Mouse (Mus musculus): Measurements from ENCODE around the gene Dusp6.

Gene Dusp6

DNA sequence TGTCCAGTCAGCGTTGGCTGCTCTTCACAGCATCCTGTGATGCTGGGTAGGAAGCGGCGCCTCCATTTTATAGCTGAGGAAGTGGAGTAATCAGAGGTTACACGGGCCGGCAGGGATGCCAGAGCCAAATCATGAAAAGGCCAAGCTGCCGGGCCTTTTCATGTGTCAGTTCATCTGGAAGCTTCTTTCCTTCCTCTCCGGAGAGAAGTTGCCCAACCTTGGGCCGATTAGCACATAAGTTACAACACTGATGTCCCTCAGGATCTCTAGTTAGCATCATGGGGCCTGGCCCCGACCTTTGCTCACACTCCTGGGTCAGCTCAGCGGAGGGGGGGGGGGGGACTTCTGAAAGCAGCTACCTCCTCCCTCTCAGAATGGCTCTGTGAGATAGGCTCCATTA lies 7.4 kb downstream of the Dusp6 start:
- in situ Hi-C loops (cut with MboI, MseI): no loop called here

DNA sequence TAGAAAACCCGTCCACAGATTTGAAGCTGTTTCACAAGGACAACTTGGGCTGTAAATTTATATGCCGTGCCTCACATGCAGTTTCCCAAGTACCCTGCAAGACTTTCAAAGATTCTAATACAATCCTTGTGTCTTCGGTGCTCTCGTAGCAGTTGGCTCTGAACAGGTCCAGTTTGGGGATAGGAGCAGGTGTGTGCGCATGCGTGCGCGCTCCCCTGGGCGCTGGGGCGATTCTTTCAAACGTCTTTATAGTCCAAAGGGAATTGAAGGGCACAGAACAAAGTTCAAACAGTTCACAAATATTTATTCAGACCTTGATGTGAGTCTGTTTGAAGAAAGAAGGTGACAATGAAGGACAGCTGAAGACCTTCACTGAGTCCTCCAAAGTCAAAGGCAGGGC lies 8.0 kb downstream of the Dusp6 start:
- in situ Hi-C loops (cut with MboI, MseI): no loop called here

DNA sequence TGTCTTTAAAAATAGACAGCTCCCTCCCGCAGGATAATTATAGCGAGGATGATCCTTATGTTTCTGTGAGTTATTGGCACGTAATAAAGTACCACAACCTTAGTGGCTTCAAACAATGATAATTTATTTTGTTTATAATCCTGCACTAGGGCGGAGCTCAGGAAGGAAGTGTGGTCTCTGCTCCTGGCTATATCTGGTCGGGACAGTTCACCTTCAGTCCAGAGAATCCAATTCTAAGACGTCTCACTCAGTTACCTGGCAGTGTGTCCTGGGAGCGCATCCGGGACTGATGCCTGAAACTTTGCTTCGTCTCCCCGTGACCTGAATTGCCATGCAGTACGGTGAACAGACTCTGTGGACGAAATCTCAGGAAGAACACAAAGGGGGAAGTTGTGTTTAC lies 10.0 kb downstream of the Dusp6 start:
- in situ Hi-C loops (cut with MboI, MseI): no loop called here

DNA sequence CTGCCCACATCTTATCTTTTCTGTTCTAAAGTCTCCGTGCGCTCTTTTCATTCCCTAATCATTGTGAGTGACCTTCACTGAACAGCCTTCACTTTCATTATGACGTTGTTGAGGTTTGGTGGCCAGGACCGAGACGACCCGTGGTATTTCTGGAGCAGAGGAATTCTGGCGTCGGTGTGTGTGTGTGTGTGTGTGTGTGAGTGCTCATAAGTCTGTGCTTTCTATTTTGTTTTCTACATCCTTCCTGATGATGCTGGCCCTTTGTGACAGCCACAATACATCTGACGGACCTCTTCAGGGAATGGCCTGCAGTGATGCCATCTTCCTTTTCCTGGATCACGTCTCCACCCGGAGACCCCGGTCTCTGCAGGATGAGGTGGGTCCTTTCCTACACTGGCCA lies 11.6 kb downstream of the Dusp6 start:
- in situ Hi-C loops (cut with MboI, MseI): loop anchor here (5.0 kb wide), 1 partner anchor 343 kb away; no protein-coding TSS in a partner anchor

DNA sequence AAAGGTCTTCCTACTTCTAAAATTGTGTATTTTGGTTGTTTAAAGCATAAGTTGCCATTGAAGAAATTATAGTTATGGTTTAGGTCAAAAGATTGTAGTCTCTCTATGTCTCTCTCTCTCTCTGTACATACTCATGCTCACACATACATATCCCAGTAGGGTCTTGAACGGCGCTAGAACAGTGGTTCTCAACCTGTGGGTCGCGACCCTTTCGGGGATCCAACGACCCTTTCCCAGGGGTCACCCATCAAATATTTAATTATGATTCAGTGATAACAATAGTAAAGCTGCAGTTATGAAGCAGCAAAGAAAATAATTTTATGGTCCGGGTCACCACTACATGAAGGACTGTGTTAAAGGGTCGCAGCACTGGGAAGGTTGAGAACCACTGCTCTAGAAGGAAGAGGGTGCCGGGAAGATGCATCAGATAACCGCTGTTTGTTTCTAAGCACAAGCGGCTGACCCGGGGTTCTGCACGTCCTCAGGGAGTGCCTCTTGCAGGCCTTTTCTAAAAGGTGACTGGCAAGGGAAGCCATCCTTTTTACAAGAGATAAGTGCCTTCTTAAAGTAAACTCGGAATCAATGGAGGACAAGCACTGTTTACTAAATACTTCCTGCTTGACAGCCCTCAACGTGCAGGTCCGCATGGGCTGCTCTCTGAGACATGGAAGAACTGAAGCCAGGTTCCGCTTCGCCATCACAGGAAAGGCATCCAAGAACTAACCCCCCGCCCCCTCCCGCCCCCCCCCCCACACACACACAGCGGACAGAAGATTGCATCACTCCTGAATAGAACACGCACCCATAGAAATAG lies 16.2 kb downstream of the Dusp6 start:
- in situ Hi-C loops (cut with MboI, MseI): loop anchor here (5.0 kb wide), 1 partner anchor 338 kb away; no protein-coding TSS in a partner anchor

DNA sequence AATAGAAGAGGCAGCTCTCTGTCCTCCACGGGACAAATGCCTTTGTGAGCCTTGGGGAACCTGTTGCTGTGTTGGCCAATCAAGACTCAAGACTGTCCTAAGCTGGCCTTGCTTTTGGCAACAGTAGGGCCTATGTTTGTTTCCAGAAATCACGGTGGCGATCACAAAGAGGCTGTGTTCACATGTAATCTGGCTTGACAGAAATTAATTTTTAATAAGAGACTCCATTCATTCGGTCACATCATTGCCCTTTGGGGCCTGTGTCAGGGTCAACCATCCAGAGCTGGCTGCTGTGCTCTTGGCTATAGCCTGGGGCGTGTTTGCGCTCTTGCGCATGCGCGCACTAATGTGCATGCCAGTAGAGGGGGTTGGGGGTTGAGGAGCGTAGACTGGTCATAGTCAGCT lies 21.0 kb downstream of the Dusp6 start:
- in situ Hi-C loops (cut with MboI, MseI): no loop called here

DNA sequence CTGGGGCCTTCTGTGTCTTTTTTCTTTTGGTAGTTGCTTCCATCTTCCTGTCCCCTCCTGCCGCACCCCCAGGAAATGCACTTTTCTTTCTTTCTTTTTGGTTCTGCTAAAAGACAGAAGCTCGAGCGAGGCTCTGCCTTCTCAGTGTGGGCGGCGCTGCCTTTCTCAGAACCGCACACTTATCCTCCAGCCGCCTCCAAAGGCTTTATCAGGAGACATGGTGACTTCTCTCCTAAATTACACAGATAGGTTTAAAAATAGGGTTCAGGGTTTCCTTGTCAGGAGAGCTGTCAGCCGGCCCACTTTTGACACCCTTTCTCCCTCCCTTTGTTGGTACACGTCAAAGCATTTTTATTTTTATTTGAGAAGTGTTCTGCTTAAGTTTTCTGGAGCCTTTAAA lies 21.9 kb downstream of the Dusp6 start:
- in situ Hi-C loops (cut with MboI, MseI): no loop called here

DNA sequence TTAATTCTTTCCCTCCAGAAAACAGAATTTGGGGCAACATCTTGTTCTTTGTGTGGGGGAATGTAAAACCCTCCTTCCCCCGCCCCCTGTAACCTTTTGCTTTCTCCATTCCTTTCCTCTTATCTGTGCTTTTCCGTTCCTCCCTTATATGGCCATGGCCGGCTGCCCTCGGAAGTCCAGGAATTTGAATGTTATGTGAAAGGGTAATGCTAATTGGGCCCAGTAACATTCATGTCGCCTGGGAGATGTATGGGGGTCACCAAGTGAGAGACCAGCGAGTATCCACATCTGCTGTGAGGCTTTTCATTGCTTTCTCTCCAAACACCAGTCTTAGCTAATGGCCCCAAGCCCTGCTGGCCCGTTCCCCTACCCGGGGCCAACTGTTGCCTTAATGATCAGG lies 22.7 kb downstream of the Dusp6 start:
- in situ Hi-C loops (cut with MboI, MseI): no loop called here

DNA sequence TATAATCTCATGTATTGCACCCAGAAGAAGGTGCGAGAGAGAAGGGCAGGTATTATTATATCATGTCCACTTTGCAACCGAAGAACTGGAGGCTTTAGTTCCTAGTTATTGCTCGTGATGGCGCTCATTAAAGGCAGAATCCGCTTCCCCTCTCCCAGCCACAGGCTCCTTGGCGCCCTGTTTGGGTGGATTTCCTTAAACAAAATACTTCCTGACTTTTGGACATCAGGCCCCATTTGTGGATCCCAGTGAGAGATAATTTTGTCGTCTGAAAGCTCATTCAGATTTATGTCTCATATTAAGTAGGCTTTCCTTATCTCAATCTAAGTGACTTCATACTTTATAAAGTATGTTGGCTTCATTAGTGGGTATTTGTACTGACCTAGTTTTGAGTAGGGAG lies 23.2 kb downstream of the Dusp6 start:
- in situ Hi-C loops (cut with MboI, MseI): no loop called here

DNA sequence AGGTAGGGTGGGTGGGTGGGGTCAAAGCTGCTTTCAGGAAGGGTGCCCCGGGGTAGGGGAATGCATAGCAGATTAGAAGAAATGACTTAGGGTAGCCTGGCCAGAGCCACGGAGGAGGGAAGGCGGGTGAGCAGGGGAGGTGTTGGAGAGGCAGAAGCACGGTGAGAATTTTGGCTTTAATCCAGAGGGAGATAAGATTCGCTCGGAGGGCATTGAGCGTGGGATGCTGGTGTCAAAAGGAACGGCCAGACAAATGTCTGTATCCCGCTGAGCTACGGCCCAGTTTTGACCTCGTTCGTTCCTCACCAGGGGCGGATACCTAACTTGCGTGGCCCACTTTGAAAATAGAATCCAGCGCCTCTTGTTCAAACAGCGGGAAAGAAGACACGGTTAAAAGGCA lies 23.8 kb downstream of the Dusp6 start:
- in situ Hi-C loops (cut with MboI, MseI): no loop called here

DNA sequence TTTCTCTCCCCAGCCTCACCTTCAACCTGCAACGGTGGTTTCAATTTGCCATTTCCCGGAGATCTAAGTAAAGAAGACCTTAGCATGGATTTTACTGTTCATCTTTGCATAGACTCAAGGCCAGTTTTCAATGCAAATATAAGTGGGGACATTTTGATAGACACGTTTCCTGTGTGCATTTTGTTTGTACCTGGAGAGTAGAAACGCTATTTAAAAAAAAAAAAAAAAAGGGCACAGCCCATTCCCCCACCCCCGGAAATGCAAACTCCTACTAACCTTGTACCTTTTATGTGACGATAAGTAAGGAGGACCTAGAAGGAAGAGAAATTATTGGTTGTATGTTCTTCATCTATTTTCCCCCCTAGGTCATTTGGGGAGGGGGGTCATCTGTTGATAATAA lies 24.2 kb downstream of the Dusp6 start:
- in situ Hi-C loops (cut with MboI, MseI): no loop called here

DNA sequence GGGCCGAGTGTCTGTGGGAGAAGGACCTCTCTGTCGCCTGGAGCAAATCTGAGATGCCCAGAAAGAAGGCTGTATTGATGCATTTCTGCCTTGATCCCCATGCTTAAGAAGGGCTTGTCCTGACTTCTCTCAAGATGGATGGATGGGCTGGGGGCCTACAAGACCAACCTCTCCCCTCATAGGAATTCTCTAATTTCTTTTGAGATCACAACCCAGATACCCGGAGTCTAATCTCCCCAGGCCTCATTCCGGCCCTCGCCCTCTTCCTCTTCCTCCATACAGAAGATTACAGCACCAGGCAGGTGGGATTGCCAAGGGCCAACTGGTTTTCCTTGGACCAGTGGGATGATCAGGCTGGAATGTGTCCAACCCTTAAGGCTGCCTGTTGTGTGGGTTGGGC lies 26.1 kb downstream of the Dusp6 start:
- in situ Hi-C loops (cut with MboI, MseI): no loop called here

DNA sequence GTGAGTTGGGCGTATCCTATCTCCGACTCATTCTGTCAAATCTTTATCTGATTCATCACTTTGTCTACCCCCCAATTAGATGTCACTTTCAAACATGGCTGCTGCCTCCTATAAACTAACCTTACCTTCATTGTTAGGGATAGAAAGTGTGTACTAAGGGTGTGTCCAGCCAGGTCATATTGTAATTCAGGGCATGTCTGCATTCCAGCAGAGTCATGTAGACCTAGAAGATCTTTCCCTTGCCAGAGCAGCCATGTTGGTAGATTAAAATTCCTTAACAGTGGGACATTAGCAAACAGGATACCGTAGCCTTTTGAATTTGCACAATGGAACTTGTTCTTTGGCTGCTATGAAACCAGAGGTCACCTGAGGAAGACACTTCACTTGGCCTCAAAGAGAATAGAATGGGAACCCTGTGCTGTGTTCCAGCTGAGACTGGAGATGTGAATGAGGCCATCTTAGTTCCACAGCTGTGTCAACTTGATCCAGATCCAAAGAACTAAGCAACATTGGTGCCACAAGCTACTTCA lies 30.1 kb downstream of the Dusp6 start:
- in situ Hi-C loops (cut with MboI, MseI): no loop called here

DNA sequence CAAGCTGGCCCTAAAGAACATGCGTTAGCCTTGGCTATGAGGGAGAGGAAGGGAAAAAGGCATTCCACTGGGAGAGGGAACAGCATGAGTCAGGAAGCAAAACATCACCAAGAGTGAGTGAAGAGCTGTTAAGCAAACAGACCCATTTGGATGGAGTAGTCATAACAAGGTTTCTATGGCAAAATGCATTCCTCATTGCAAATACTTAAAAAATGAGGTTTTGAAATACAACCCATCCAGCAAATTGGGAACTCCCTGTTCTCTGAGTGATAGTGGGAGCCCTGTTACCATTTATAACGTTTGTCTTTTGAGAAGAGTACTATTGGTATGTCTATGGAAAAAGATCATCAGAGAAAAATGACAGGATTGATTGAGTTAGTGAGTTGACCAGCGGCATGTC lies 34.7 kb downstream of the Dusp6 start:
- in situ Hi-C loops (cut with MboI, MseI): no loop called here

DNA sequence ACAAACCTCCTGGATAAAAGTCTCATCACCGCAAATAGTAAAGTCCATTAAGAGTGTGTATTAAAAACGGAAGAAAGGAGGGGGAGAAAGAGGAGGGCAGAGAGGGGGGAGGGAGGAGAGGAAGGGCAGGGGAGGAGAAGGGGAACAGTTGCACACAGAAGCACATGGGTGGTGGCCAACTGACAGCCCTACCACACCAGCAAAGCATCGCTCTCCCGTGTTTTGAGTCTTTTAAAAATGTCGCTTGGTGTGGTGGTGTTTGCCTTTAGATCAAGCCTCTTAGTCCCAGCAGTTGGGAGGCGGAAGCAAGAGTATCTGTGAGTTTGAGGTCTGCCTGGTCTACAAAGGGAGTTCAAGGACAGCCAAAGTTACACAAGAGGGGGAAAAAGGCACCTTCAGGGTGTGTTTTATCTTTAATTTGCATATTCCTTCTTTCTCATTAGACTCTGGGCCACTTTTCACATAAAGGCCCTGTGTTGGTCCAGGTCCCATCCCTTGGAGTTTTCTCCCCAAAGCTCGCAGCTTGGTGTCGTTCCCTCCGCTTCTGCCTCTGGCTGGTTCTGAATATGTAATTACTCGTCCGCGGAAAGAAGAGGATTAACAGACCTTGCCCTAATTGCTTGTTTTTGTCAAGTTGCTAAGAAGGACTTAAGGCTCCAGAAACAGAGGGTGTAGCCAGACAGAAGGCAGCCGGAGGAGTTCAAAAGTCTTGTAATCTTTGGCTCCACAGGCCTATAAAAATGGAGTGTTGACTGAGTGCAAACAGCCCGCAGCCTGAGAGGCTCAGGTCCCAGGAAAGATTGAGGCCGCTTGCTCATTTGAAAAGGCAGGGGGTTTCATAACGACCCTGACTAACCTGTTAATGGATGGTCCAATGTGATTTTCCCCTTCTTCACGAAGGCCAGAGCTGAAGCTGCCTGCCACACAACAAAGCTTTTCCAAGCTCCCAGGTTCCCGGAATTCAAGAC lies 35.6 kb downstream of the Dusp6 start:
- in situ Hi-C loops (cut with MboI, MseI): no loop called here

DNA sequence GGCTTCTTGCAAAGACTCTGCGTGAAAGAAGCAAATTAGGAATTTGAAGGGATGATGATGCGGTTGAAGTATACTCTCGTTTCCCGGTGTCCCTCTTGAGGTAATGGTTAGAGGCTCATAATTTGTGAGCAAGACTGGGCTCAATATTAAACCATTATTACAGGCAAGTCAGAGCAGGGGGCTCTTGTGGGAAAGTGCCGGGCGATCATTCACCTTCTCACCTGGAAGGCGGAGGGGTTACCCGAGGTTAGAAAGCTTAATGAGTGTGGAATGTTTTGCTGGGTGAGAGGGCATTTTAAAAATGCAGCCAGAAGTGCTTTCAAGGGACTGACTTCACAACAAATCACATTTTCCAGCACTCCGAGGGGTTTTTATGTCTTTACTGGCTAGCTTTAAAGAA lies 36.3 kb downstream of the Dusp6 start:
- in situ Hi-C loops (cut with MboI, MseI): no loop called here

DNA sequence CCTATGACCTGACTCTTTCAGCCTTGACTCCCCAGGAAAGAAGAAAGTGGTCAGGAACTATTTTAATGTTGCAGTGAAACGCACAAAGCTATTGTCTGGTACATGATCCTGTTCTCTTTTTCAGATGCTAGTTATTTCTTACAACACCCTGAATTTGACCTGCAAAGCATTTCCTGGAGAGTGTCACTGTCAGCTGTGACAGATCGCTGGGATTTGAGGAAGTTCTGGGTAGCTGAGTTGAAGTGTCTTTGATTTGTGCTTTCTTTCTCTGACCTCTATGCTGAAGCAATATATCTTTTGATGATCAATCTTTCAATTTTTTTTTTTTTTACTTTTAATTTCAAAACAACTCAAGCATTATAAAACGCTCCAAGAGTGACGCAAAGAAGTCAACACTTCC lies 39.0 kb downstream of the Dusp6 start:
- in situ Hi-C loops (cut with MboI, MseI): loop anchor here (10.0 kb wide), 1 partner anchor 1867 kb away; no protein-coding TSS in a partner anchor

DNA sequence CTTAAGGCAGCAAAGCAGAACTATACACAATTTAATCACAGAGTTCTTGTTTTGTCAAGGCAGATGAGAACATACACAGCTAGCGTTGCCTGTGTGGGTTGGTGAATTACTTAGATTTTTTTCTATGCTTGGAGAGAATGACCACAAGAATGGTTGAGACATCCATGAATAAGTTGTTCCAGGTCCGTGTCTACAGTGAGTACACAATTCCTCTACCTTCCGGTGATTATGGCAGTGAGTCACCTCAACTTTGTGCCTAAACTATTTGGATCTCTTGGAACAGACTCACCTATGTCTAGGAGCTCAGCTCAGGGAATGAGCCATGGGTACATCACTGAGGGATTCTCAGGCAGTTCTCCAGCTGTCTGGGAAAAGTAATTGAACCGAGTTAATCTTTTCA lies 45.8 kb downstream of the Dusp6 start:
- in situ Hi-C loops (cut with MboI, MseI): loop anchor here (10.0 kb wide), 1 partner anchor 1874 kb away; no protein-coding TSS in a partner anchor

DNA sequence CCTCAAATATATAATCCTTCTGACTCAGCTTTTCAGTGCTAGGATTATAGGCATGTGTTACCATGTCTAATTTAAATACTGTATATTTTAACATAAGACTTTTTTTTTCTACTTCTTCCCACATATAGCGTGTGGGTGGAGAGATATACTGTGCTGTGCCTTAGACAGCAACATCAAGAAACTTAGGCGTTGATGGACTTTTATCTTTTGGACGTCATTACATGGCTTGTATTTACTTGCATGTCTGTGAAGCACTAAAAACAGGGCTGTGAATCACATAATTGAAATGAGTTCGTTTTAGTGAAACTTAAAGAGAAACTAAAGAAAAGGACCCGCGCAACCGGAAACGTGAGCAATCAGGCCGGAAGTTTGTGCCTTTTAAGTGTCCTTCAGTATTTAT lies 46.6 kb downstream of the Dusp6 start:
- in situ Hi-C loops (cut with MboI, MseI): loop anchor here (10.0 kb wide), 1 partner anchor 1875 kb away; no protein-coding TSS in a partner anchor

DNA sequence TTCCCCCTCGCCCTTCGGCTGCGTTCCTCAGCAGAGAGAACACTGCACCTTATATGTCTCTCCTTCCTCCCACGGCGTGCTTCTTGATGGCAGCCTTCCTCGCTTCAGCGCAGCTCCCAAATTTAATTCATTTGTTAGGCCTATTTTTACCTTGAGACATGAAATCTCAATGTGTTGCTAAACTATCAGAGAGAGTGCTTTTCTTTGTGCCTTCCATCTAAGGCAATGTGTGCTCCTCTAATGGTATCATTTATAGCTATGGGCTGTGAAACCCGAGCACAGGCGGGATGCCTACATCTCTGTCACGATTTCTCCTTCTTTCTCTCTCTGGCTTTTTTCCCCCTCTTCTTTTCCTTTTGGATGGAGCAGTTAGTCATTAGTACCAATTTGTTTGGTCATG lies 47.2 kb downstream of the Dusp6 start:
- in situ Hi-C loops (cut with MboI, MseI): no loop called here

DNA sequence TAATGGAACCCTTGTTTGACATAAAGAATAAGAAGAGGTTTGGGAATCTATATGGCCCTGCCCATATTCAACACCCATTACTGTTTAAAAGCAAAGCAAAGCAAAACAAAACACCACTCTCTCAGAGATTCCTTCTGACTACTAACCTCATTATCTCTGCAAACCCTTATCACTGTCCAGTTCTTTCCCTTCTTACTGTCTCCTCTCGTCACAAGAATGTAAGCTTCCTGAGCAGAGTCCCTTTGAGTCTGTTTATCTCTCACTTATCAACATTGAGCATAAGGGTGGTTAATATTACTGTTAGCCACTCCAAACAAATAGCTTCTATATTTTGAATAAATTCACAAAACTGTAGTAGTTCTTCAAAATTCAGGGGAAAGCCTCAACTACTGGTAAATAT lies 48.9 kb downstream of the Dusp6 start:
- in situ Hi-C loops (cut with MboI, MseI): no loop called here

DNA sequence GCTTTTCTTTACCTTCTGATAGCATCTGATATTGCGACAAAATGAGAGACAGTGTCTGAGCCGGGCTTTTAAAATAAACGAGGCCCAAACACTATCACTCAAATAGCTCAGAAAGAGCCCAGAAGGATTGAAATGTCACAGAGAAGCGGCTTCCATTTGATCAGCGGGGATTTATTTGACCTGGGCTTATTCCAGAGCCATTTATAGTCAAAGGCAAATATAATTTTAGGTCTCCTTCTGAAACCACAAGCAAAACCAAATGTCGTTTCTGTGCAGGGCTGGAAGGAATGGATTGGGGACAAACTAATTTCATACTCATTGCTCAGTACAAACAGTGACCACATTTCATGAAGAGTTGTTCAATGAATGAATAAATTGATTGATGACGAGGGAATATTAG lies 51.3 kb downstream of the Dusp6 start:
- in situ Hi-C loops (cut with MboI, MseI): no loop called here
